Comparison of ENCODE assay signal across 12 mouse cellular contexts in genomic region chr6:84429247-84429646, GRCm38 (mm10).
A peak's percentile ranks its signal among the peaks of the same experiment; 100 is the strongest.
DNase-seq lines count a peak whose midpoint lies in the region; ATAC-seq and TF ChIP-seq lines count a peak whose summit lies in the region.
"Had no signal": no experiment of that assay in that cellular context is flagged by ENCODE, and none has a peak within 500 bp of the region (broad histone marks: within the 10 kb centered on the region; RNA-seq: fewer than 3 reads in every experiment).

No protein-coding gene starts in this region.

- H3K9me3 ChIP-seq in megakaryocyte, embryonic 14.5 days: no peaks in the 10 kb centered on the region
- no peaks in the 10 kb centered on the region for H3K9me3 ChIP-seq in hindbrain, embryonic 14.5 days (ENCODE audit: control insufficient read depth, low read length)
- no peaks in the 10 kb centered on the region for H3K9me3 ChIP-seq in midbrain, embryonic 15.5 days
- H3K9me3 ChIP-seq: heart, embryonic 15.5 days had no signal

- intact Hi-C loops in left cerebral cortex, postnatal 10 days (cut with DNase I): no loop called here

- H3K4me2 ChIP-seq in hindbrain, embryonic 14.5 days (replicated peaks): no peak overlapping the region
- H3K4me2 ChIP-seq in midbrain, embryonic 15.5 days: no peak overlapping the region
- H3K4me2 ChIP-seq: heart, embryonic 15.5 days had no signal

- peaks cover 1% of the 10 kb centered on the region; the same call in 1 of the 2 replicates for H3K27me3 ChIP-seq in cerebellum, adult 2 months (ENCODE audit: control insufficient read depth, insufficient read depth, low read length)
- H3K27me3 ChIP-seq in megakaryocyte, embryonic 14.5 days (replicated peaks): peaks cover 26% of the 10 kb centered on the region
- no peaks in the 10 kb centered on the region; the same call in 1 of the 2 replicates for H3K27me3 ChIP-seq in hindbrain, embryonic 14.5 days (ENCODE audit: control insufficient read depth, insufficient read depth, low read length)
- H3K27me3 ChIP-seq in midbrain, embryonic 15.5 days (replicated peaks): no peaks in the 10 kb centered on the region

- no peak overlapping the region for H3K4me3 ChIP-seq in cerebellum, adult 2 months (replicated peaks; ENCODE audit: insufficient read depth, low read depth, low read length)
- peak overlapping the region; percentile 10 for H3K4me3 ChIP-seq in megakaryocyte, embryonic 14.5 days (replicated peaks)
- no peak overlapping the region for H3K4me3 ChIP-seq in hindbrain, embryonic 14.5 days (replicated peaks; ENCODE audit: low read length)
- no peak overlapping the region for H3K4me3 ChIP-seq in midbrain, embryonic 15.5 days
- H3K4me3 ChIP-seq: heart, embryonic 15.5 days had no signal

- no peak overlapping the region for H3K27ac ChIP-seq in cerebellum, adult 2 months (ENCODE audit: insufficient read depth, low read length)
- no peak overlapping the region for H3K27ac ChIP-seq in hindbrain, embryonic 14.5 days
- H3K27ac ChIP-seq in midbrain, embryonic 15.5 days: no peak overlapping the region
- H3K27ac ChIP-seq: heart, embryonic 15.5 days; liver, embryonic 14.5 days had no signal

- H3K4me1 ChIP-seq in cerebellum, adult 2 months (ENCODE audit: control insufficient read depth, insufficient read depth, low read length): peaks cover 7% of the 10 kb centered on the region
- no peaks in the 10 kb centered on the region for H3K4me1 ChIP-seq in megakaryocyte, embryonic 14.5 days
- H3K4me1 ChIP-seq in hindbrain, embryonic 14.5 days (replicated peaks; ENCODE audit: control insufficient read depth, insufficient read depth, low read length): no peaks in the 10 kb centered on the region
- no peaks in the 10 kb centered on the region for H3K4me1 ChIP-seq in midbrain, embryonic 15.5 days

- H3K36me3 ChIP-seq in megakaryocyte, embryonic 14.5 days (replicated peaks; ENCODE audit: low read length): no peaks in the 10 kb centered on the region
- H3K36me3 ChIP-seq in hindbrain, embryonic 14.5 days (replicated peaks; ENCODE audit: control insufficient read depth, insufficient read depth): no peaks in the 10 kb centered on the region
- no peaks in the 10 kb centered on the region for H3K36me3 ChIP-seq in midbrain, embryonic 15.5 days (replicated peaks)
- H3K36me3 ChIP-seq: heart, embryonic 15.5 days had no signal

- TF ChIP-seq POLR2A in cerebellum, adult 2 months (IDR thresholded peaks at IDR 0.05; ENCODE audit: borderline replicate concordance, insufficient read depth, low read length): no peak

- WGBS in cerebellum, adult 2 months: 37% methylated on average over 8 of the region's 8 CpGs
- WGBS in hindbrain, embryonic 14.5 days: 86% methylated on average over 8 of the region's 8 CpGs
- 87% methylated on average over 8 of the region's 8 CpGs for WGBS in midbrain, embryonic 15.5 days

- DNase-seq in cerebellum, adult 2 months: peak; percentile 28 to 35
- DNase-seq in left cerebral cortex, postnatal 10 days (ENCODE audit: extremely low spot score in 1 of 2, low spot score in 2 of 2): peak; percentile 63 to 65
- no peak for DNase-seq in hindbrain, embryonic 14.5 days (ENCODE audit: low spot score)
- no peak for DNase-seq in urinary bladder, postnatal 10 days (ENCODE audit: low spot score)
- DNase-seq: thymus, postnatal 25 days had no signal

- ATAC-seq in cerebellum, adult (ENCODE audit: insufficient number of reproducible peaks, low FRiP score, low TSS enrichment): no peak
- no peak for ATAC-seq in megakaryocyte, adult 5-6 weeks (ENCODE audit: poor library complexity, severe bottlenecking)
- ATAC-seq in hindbrain, embryonic 14.5 days (ENCODE audit: low FRiP score): no peak
- ATAC-seq in midbrain, embryonic 15.5 days (replicated peaks): no peak
- ATAC-seq: inflammation-experienced regulatory T-cells, adult 6 months had no signal

- no peak overlapping the region for H3K9ac ChIP-seq in hindbrain, embryonic 14.5 days
- no peak overlapping the region for H3K9ac ChIP-seq in midbrain, embryonic 15.5 days
- H3K9ac ChIP-seq: heart, embryonic 15.5 days; liver, embryonic 14.5 days had no signal

- TF ChIP-seq CTCF in cerebellum, adult 2 months (IDR thresholded peaks at IDR 0.05; ENCODE audit: borderline replicate concordance, insufficient read depth, low read depth, low read length): no peak

Comparison
In these comparisons a context has a peak if more than half of its experiments do, and no peak if none do; other contexts are left out.
1. DNase-seq: peak in cerebellum, adult 2 months (2 of 2) and left cerebral cortex, postnatal 10 days (2 of 2); none in hindbrain, embryonic 14.5 days (single experiment) and urinary bladder, postnatal 10 days (single experiment).